Mouse (Mus musculus): ENCODE measurements at regions not wholly inside any gene's neighbourhood (a gene's known extent, or its start where the extent isn't known, plus 50 kb on each side); places are given as distances from the start of the nearest gene placed in this dataset.

- Histone ChIP-seq H3K36me3 (ENCODE audit: control insufficient read depth, insufficient read depth, low read length) (no peaks in the 10 kb centered on the region), H3K9ac (ENCODE audit: low read depth, low read length, severe bottlenecking) (no peak overlapping the region), H3K27ac (replicated peaks; ENCODE audit: low read depth, low read length) (no peak overlapping the region), H3K9me3 (ENCODE audit: control insufficient read depth, low read length) (no peaks in the 10 kb centered on the region), H3K4me3 (replicated peaks; ENCODE audit: low read length) (no peak overlapping the region), H3K4me1 (ENCODE audit: control insufficient read depth, insufficient read depth, low read length) (no peaks in the 10 kb centered on the region), H3K27me3 (ENCODE audit: control insufficient read depth, insufficient read depth, low read length) (no peaks in the 10 kb centered on the region), H3K4me2 (replicated peaks; ENCODE audit: low read depth, low read length, severe bottlenecking) (no peak overlapping the region)
- TF ChIP-seq POLR2A (IDR thresholded peaks at IDR 0.05; ENCODE audit: borderline replicate concordance, extremely low read depth, insufficient read depth, insufficient read length), result no peak
- DNase-seq (ENCODE audit: low spot score) (no peak), ATAC-seq (ENCODE audit: low FRiP score, low read depth) (no peak)
- WGBS, result 94% methylated on average over 1 of the region's 1 CpGs
Observed at GRCm38 (mm10) chr16:88412287-88412686, 94.5 kb downstream of the Cldn17 start.

- Histone ChIP-seq H3K9ac (ENCODE audit: low read depth, low read length, severe bottlenecking) (no peak overlapping the region), H3K4me1 (ENCODE audit: control insufficient read depth, insufficient read depth, low read length) (no peaks in the 10 kb centered on the region), H3K27me3 (ENCODE audit: control insufficient read depth, insufficient read depth, low read length) (no peaks in the 10 kb centered on the region), H3K36me3 (ENCODE audit: control insufficient read depth, insufficient read depth, low read length) (no peaks in the 10 kb centered on the region), H3K4me2 (replicated peaks; ENCODE audit: low read depth, low read length, severe bottlenecking) (no peak overlapping the region), H3K9me3 (ENCODE audit: control insufficient read depth, low read length) (no peaks in the 10 kb centered on the region), H3K4me3 (replicated peaks; ENCODE audit: low read length) (no peak overlapping the region), H3K27ac (replicated peaks; ENCODE audit: low read depth, low read length) (no peak overlapping the region)
- ATAC-seq (ENCODE audit: low FRiP score, low read depth) (no peak), DNase-seq (ENCODE audit: low spot score) (no peak)
- no peak for TF ChIP-seq POLR2A (IDR thresholded peaks at IDR 0.05; ENCODE audit: borderline replicate concordance, extremely low read depth, insufficient read depth, insufficient read length)
Observed at GRCm38 (mm10) chr16:88408144-88408543, 98.6 kb downstream of the Cldn17 start.

GRCm38 (mm10) chr16:88404331-88404730 lies 102.4 kb downstream of the Cldn17 start:
- Histone ChIP-seq H3K36me3 (ENCODE audit: control insufficient read depth, insufficient read depth, low read length) (no peaks in the 10 kb centered on the region), H3K9ac (ENCODE audit: low read depth, low read length, severe bottlenecking) (no peak overlapping the region), H3K4me3 (replicated peaks; ENCODE audit: low read length) (no peak overlapping the region), H3K27me3 (ENCODE audit: control insufficient read depth, insufficient read depth, low read length) (no peaks in the 10 kb centered on the region), H3K4me1 (ENCODE audit: control insufficient read depth, insufficient read depth, low read length) (no peaks in the 10 kb centered on the region), H3K9me3 (ENCODE audit: control insufficient read depth, low read length) (no peaks in the 10 kb centered on the region), H3K4me2 (replicated peaks; ENCODE audit: low read depth, low read length, severe bottlenecking) (no peak overlapping the region), H3K27ac (replicated peaks; ENCODE audit: low read depth, low read length) (no peak overlapping the region)
- no peak for TF ChIP-seq POLR2A (IDR thresholded peaks at IDR 0.05; ENCODE audit: borderline replicate concordance, extremely low read depth, insufficient read depth, insufficient read length)
- 52% methylated on average over 4 of the region's 4 CpGs for WGBS
- ATAC-seq (ENCODE audit: low FRiP score, low read depth) (no peak), DNase-seq (ENCODE audit: low spot score) (no peak)

GRCm38 (mm10) chr16:88399881-88400280 lies 106.9 kb downstream of the Cldn17 start:
- WGBS, result 61% methylated on average over 3 of the region's 3 CpGs
- no peak for ATAC-seq (ENCODE audit: low FRiP score, low read depth)
- no peak for DNase-seq (ENCODE audit: low spot score)
- Histone ChIP-seq H3K4me1 (ENCODE audit: control insufficient read depth, insufficient read depth, low read length) (no peaks in the 10 kb centered on the region), H3K4me3 (replicated peaks; ENCODE audit: low read length) (no peak overlapping the region), H3K9me3 (ENCODE audit: control insufficient read depth, low read length) (no peaks in the 10 kb centered on the region), H3K4me2 (replicated peaks; ENCODE audit: low read depth, low read length, severe bottlenecking) (no peak overlapping the region), H3K27me3 (ENCODE audit: control insufficient read depth, insufficient read depth, low read length) (no peaks in the 10 kb centered on the region), H3K36me3 (ENCODE audit: control insufficient read depth, insufficient read depth, low read length) (no peaks in the 10 kb centered on the region), H3K9ac (ENCODE audit: low read depth, low read length, severe bottlenecking) (no peak overlapping the region), H3K27ac (replicated peaks; ENCODE audit: low read depth, low read length) (no peak overlapping the region)
- no peak for TF ChIP-seq POLR2A (IDR thresholded peaks at IDR 0.05; ENCODE audit: borderline replicate concordance, extremely low read depth, insufficient read depth, insufficient read length)

GRCm38 (mm10) chr16:88392764-88393163 lies 102.7 kb upstream of the Grik1 start:
- TF ChIP-seq POLR2A (IDR thresholded peaks at IDR 0.05; ENCODE audit: borderline replicate concordance, extremely low read depth, insufficient read depth, insufficient read length), result no peak
- Histone ChIP-seq H3K9ac (ENCODE audit: low read depth, low read length, severe bottlenecking) (no peak overlapping the region), H3K4me3 (replicated peaks; ENCODE audit: low read length) (no peak overlapping the region), H3K4me1 (ENCODE audit: control insufficient read depth, insufficient read depth, low read length) (no peaks in the 10 kb centered on the region), H3K36me3 (ENCODE audit: control insufficient read depth, insufficient read depth, low read length) (no peaks in the 10 kb centered on the region), H3K27me3 (ENCODE audit: control insufficient read depth, insufficient read depth, low read length) (no peaks in the 10 kb centered on the region), H3K9me3 (ENCODE audit: control insufficient read depth, low read length) (no peaks in the 10 kb centered on the region), H3K4me2 (replicated peaks; ENCODE audit: low read depth, low read length, severe bottlenecking) (no peak overlapping the region), H3K27ac (replicated peaks; ENCODE audit: low read depth, low read length) (no peak overlapping the region)
- DNase-seq (ENCODE audit: low spot score), result no peak
- ATAC-seq (ENCODE audit: low FRiP score, low read depth), result no peak
- WGBS, result 37% methylated on average over 1 of the region's 1 CpGs
